Mouse (Mus musculus): ENCODE measurements around the gene Rbms3. TPM values are rescaled to one million over a fixed set of nuclear protein-coding genes. Genes with fewer than 3 reads are reported as not detected.
A peak's percentile ranks its signal among the peaks of the same experiment; 100 is the strongest.

Rbms3 gene
- polyA plus RNA-seq, 1 experiment from 2014 or later, result 76.1 TPM

GRCm38 (mm10) chr9:116866060-116866459 lies 763.7 kb downstream of the Rbms3 start:
- peaks cover 4% of the 10 kb centered on the region for H3K4me1 ChIP-seq
- no peak overlapping the region for H3K4me2 ChIP-seq
- no peak for ATAC-seq (replicated peaks; ENCODE audit: low FRiP score)
- WGBS, result 86% methylated on average over 7 of the region's 7 CpGs
- H3K27me3 ChIP-seq, result no peaks in the 10 kb centered on the region
- no peak overlapping the region for H3K27ac ChIP-seq
- H3K9me3 ChIP-seq (replicated peaks), result no peaks in the 10 kb centered on the region
- no peak overlapping the region for H3K9ac ChIP-seq
- no peaks in the 10 kb centered on the region for H3K36me3 ChIP-seq
- no peak overlapping the region for H3K4me3 ChIP-seq (replicated peaks)

GRCm38 (mm10) chr9:116863626-116864025 lies 766.1 kb downstream of the Rbms3 start:
- Histone ChIP-seq H3K36me3 (no peaks in the 10 kb centered on the region), H3K27ac (peak overlapping the region; percentile 57), H3K9me3 (replicated peaks) (no peaks in the 10 kb centered on the region), H3K4me3 (replicated peaks) (no peak overlapping the region), H3K9ac (no peak overlapping the region), H3K4me2 (no peak overlapping the region), H3K4me1 (peaks cover 4% of the 10 kb centered on the region), H3K27me3 (no peaks in the 10 kb centered on the region)
- 22% methylated on average over 4 of the region's 4 CpGs for WGBS
- peak; percentile 67 for ATAC-seq (replicated peaks; ENCODE audit: low FRiP score)

- no peaks in the 10 kb centered on the region for H3K36me3 ChIP-seq
- peaks cover 4% of the 10 kb centered on the region for H3K4me1 ChIP-seq
- no peak overlapping the region for H3K4me3 ChIP-seq (replicated peaks)
- ATAC-seq (replicated peaks; ENCODE audit: low FRiP score), result no peak
- no peak overlapping the region for H3K27ac ChIP-seq
- no peak overlapping the region for H3K9ac ChIP-seq
- H3K4me2 ChIP-seq, result no peak overlapping the region
- no peaks in the 10 kb centered on the region for H3K9me3 ChIP-seq (replicated peaks)
- WGBS, result 89% methylated on average over 3 of the region's 3 CpGs
- H3K27me3 ChIP-seq, result no peaks in the 10 kb centered on the region
Observed at GRCm38 (mm10) chr9:116862341-116862740, 767.4 kb downstream of the Rbms3 start.

GRCm38 (mm10) chr9:116857861-116858595 lies 771.7 kb downstream of the Rbms3 start:
- H3K9me3 ChIP-seq (replicated peaks), result no peaks in the 10 kb centered on the region
- WGBS, result 93% methylated on average over 6 of the region's 6 CpGs
- H3K36me3 ChIP-seq, result no peaks in the 10 kb centered on the region
- H3K27ac ChIP-seq, result no peak overlapping the region
- H3K4me3 ChIP-seq (replicated peaks), result no peak overlapping the region
- H3K4me2 ChIP-seq, result no peak overlapping the region
- no peaks in the 10 kb centered on the region for H3K27me3 ChIP-seq
- no peak for ATAC-seq (replicated peaks; ENCODE audit: low FRiP score)
- 0 out of 2 replicates have a peak, but pooled peaks cover under 1% of the 10 kb centered on the region for H3K4me1 ChIP-seq
- H3K9ac ChIP-seq, result no peak overlapping the region

- WGBS, result 94% methylated on average over 3 of the region's 3 CpGs
- Histone ChIP-seq H3K4me2 (no peak overlapping the region), H3K9me3 (replicated peaks) (no peaks in the 10 kb centered on the region), H3K9ac (no peak overlapping the region), H3K4me3 (replicated peaks) (no peak overlapping the region), H3K27me3 (no peaks in the 10 kb centered on the region), H3K4me1 (0 out of 2 replicates have a peak, but pooled peaks cover 2% of the 10 kb centered on the region), H3K27ac (no peak overlapping the region), H3K36me3 (no peaks in the 10 kb centered on the region)
- no peak for ATAC-seq (replicated peaks; ENCODE audit: low FRiP score)
Observed at GRCm38 (mm10) chr9:116857151-116857550, 772.6 kb downstream of the Rbms3 start.

GRCm38 (mm10) chr9:116855744-116856143 lies 774.0 kb downstream of the Rbms3 start:
- Histone ChIP-seq H3K9me3 (replicated peaks) (no peaks in the 10 kb centered on the region), H3K4me3 (replicated peaks) (no peak overlapping the region), H3K27me3 (no peaks in the 10 kb centered on the region), H3K27ac (no peak overlapping the region), H3K36me3 (no peaks in the 10 kb centered on the region), H3K4me1 (0 out of 2 replicates have a peak, but pooled peaks cover 2% of the 10 kb centered on the region), H3K4me2 (no peak overlapping the region), H3K9ac (no peak overlapping the region)
- ATAC-seq (replicated peaks; ENCODE audit: low FRiP score), result no peak
- WGBS, result 72% methylated on average over 3 of the region's 3 CpGs

GRCm38 (mm10) chr9:116848905-116849304 lies 780.8 kb downstream of the Rbms3 start:
- Histone ChIP-seq H3K4me3 (replicated peaks) (no peak overlapping the region), H3K9ac (no peak overlapping the region), H3K27ac (peak overlapping the region; percentile 49; the same call in 1 of the 2 replicates), H3K27me3 (no peaks in the 10 kb centered on the region), H3K4me2 (no peak overlapping the region), H3K9me3 (replicated peaks) (no peaks in the 10 kb centered on the region), H3K4me1 (peaks cover 11% of the 10 kb centered on the region), H3K36me3 (0 out of 2 replicates have a peak, but pooled peaks cover 5% of the 10 kb centered on the region)
- ATAC-seq (replicated peaks; ENCODE audit: low FRiP score), result no peak
- 94% methylated on average over 4 of the region's 4 CpGs for WGBS

GRCm38 (mm10) chr9:116848166-116848565 lies 781.5 kb downstream of the Rbms3 start:
- Histone ChIP-seq H3K4me3 (replicated peaks) (no peak overlapping the region), H3K36me3 (0 out of 2 replicates have a peak, but pooled peaks cover 5% of the 10 kb centered on the region), H3K9me3 (replicated peaks) (no peaks in the 10 kb centered on the region), H3K4me1 (peaks cover 11% of the 10 kb centered on the region), H3K27me3 (no peaks in the 10 kb centered on the region), H3K27ac (peak overlapping the region; percentile 80), H3K4me2 (no peak overlapping the region), H3K9ac (no peak overlapping the region)
- ATAC-seq (replicated peaks; ENCODE audit: low FRiP score), result no peak
- 66% methylated on average over 10 of the region's 10 CpGs for WGBS

- H3K27me3 ChIP-seq, result no peaks in the 10 kb centered on the region
- no peaks in the 10 kb centered on the region for H3K9me3 ChIP-seq (replicated peaks)
- H3K4me3 ChIP-seq (replicated peaks), result no peak overlapping the region
- ATAC-seq (replicated peaks; ENCODE audit: low FRiP score), result peak; percentile 79
- H3K9ac ChIP-seq, result no peak overlapping the region
- H3K27ac ChIP-seq, result peak overlapping the region; percentile 80
- H3K4me1 ChIP-seq, result peaks cover 8% of the 10 kb centered on the region
- 51% methylated on average over 7 of the region's 7 CpGs for WGBS
- no peak overlapping the region for H3K4me2 ChIP-seq
- H3K36me3 ChIP-seq, result 0 out of 2 replicates have a peak, but pooled peaks cover 5% of the 10 kb centered on the region
Observed at GRCm38 (mm10) chr9:116847241-116848135, 782.2 kb downstream of the Rbms3 start.

- peaks cover 10% of the 10 kb centered on the region; the same call in 1 of the 2 replicates for H3K4me1 ChIP-seq
- no peaks in the 10 kb centered on the region for H3K9me3 ChIP-seq (replicated peaks)
- no peak overlapping the region for H3K9ac ChIP-seq
- H3K27me3 ChIP-seq, result no peaks in the 10 kb centered on the region
- ATAC-seq (replicated peaks; ENCODE audit: low FRiP score), result no peak; the same call in 1 of the 2 replicates
- no peak overlapping the region for H3K4me3 ChIP-seq (replicated peaks)
- H3K4me2 ChIP-seq, result no peak overlapping the region
- H3K27ac ChIP-seq, result no peak overlapping the region
- WGBS, result 30% methylated on average over 8 of the region's 8 CpGs
- H3K36me3 ChIP-seq, result no peaks in the 10 kb centered on the region
Observed at GRCm38 (mm10) chr9:116834949-116835348, 794.8 kb downstream of the Rbms3 start.

- H3K27me3 ChIP-seq, result no peaks in the 10 kb centered on the region
- no peak overlapping the region for H3K9ac ChIP-seq
- H3K9me3 ChIP-seq (replicated peaks), result no peaks in the 10 kb centered on the region
- H3K27ac ChIP-seq, result no peak overlapping the region
- ATAC-seq (replicated peaks; ENCODE audit: low FRiP score), result no peak
- no peak overlapping the region for H3K4me3 ChIP-seq (replicated peaks)
- H3K4me1 ChIP-seq, result peaks cover 10% of the 10 kb centered on the region; the same call in 1 of the 2 replicates
- H3K36me3 ChIP-seq, result no peaks in the 10 kb centered on the region
- no peak overlapping the region for H3K4me2 ChIP-seq
- WGBS, result 57% methylated on average over 7 of the region's 7 CpGs
Observed at GRCm38 (mm10) chr9:116833677-116834076, 796.0 kb downstream of the Rbms3 start.

GRCm38 (mm10) chr9:116832822-116833221 lies 796.9 kb downstream of the Rbms3 start:
- no peaks in the 10 kb centered on the region for H3K27me3 ChIP-seq
- H3K4me3 ChIP-seq (replicated peaks), result no peak overlapping the region
- ATAC-seq (replicated peaks; ENCODE audit: low FRiP score), result no peak
- WGBS, result 84% methylated on average over 1 of the region's 1 CpGs
- H3K27ac ChIP-seq, result no peak overlapping the region
- H3K4me1 ChIP-seq, result peaks cover 10% of the 10 kb centered on the region; the same call in 1 of the 2 replicates
- no peak overlapping the region for H3K4me2 ChIP-seq
- H3K36me3 ChIP-seq, result no peaks in the 10 kb centered on the region
- H3K9me3 ChIP-seq (replicated peaks), result no peaks in the 10 kb centered on the region
- H3K9ac ChIP-seq, result no peak overlapping the region

Data from kidney, embryonic 15.5 days (tissue).